Mouse (Mus musculus): ENCODE measurements around the gene St13. TPM values are rescaled to one million over a fixed set of nuclear protein-coding genes. Genes with fewer than 3 reads are reported as not detected.
A peak's percentile ranks its signal among the peaks of the same experiment; 100 is the strongest.

St13 gene
- total RNA-seq, 4 experiments from 2014 or later = 163 to 268 (median 222) TPM

- DNase-seq = no peak
These were observed 35.6 kb downstream of the St13 start for GRCm38 (mm10) chr15:81364271-81364670.

- no peak for DNase-seq
These were observed 37.4 kb downstream of the St13 start for GRCm38 (mm10) chr15:81362501-81362900.

- DNase-seq = no peak
These were observed 38.4 kb downstream of the St13 start for GRCm38 (mm10) chr15:81361417-81362015.

GRCm38 (mm10) chr15:81361022-81361404 is 38.9 kb downstream of the St13 start:
- DNase-seq = no peak

GRCm38 (mm10) chr15:81360345-81361021 is 39.4 kb downstream of the St13 start, which contains the start of gene Slc25a17:
Slc25a17 (minus strand) TSS chr15:81360812.
- peak; percentile 97 for DNase-seq

- DNase-seq = no peak
These were observed 40.5 kb downstream of the St13 start for GRCm38 (mm10) chr15:81359421-81359820.

GRCm38 (mm10) chr15:81358943-81359342 is 40.9 kb downstream of the St13 start:
- no peak for DNase-seq

- DNase-seq = no peak
These were observed 42.9 kb downstream of the St13 start for GRCm38 (mm10) chr15:81356946-81357345.

GRCm38 (mm10) chr15:81355146-81355761 is 44.6 kb downstream of the St13 start:
- DNase-seq = peak; percentile 42

GRCm38 (mm10) chr15:81352638-81353037 is 47.2 kb downstream of the St13 start:
- no peak for DNase-seq

GRCm38 (mm10) chr15:81350401-81350800 is 49.5 kb downstream of the St13 start:
- no peak for DNase-seq

GRCm38 (mm10) chr15:81348366-81348765 is 51.5 kb downstream of the St13 start:
- no peak for DNase-seq

GRCm38 (mm10) chr15:81347466-81347865 is 52.4 kb downstream of the St13 start:
- DNase-seq = no peak

GRCm38 (mm10) chr15:81341426-81341825 is 58.5 kb downstream of the St13 start:
- no peak for DNase-seq

GRCm38 (mm10) chr15:81339158-81339557 is 60.7 kb downstream of the St13 start:
- DNase-seq = no peak

GRCm38 (mm10) chr15:81336466-81336865 is 63.4 kb downstream of the St13 start:
- DNase-seq = no peak

GRCm38 (mm10) chr15:81332517-81332916 is 67.4 kb downstream of the St13 start:
- no peak for DNase-seq

GRCm38 (mm10) chr15:81330816-81331433 is 69.0 kb downstream of the St13 start:
- no peak for DNase-seq

- DNase-seq = no peak
These were observed 70.0 kb downstream of the St13 start for GRCm38 (mm10) chr15:81329721-81330369.

- DNase-seq = no peak
These were observed 72.4 kb downstream of the St13 start for GRCm38 (mm10) chr15:81327501-81327900.

GRCm38 (mm10) chr15:81324979-81325378 is 74.9 kb downstream of the St13 start:
- DNase-seq = no peak

GRCm38 (mm10) chr15:81320137-81320536 is 79.7 kb downstream of the St13 start:
- no peak for DNase-seq

- DNase-seq = no peak
These were observed 80.4 kb downstream of the St13 start for GRCm38 (mm10) chr15:81319462-81319861.

All from adrenal gland, adult 8-10 months (tissue).